Mouse (Mus musculus): Measurements from ENCODE around the gene Zfp654.

DNA sequence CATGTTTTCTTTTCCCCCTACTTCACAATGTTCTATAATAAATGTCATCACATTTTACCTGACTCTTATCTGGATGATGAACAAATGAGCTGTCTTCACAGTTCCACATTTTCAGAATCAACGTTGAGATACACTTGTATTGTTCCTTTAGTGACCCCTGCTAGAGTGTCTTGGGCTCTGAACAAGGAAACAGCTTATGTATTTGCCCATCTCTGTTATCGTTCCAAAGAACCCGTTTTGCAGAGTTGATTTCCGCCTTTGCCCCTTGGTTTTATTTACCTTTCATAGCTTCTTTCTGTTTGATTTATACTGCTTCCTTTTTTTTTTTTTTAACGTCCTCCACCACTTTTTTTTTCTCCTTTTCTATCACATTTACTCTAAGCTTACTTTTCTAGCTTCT is 28.3 kb upstream of the Zfp654 start:
- no peak for TF ChIP-seq JUND (conservative IDR thresholded peaks at IDR 0.05; ENCODE audit: low read depth, low read length)
- TF ChIP-seq HCFC1 (IDR thresholded peaks at IDR 0.05; ENCODE audit: low read depth, low read length) = no peak
- TF ChIP-seq EP300 (IDR thresholded peaks at IDR 0.05; ENCODE audit: low read length) = no peak
- no peak for TF ChIP-seq CTCF (conservative IDR thresholded peaks at IDR 0.05 in 1 of 2, IDR thresholded peaks at IDR 0.05 in 1 of 2; ENCODE audit: low read depth in 2 of 2, low read length in 2 of 2)
- TF ChIP-seq BHLHE40 (IDR thresholded peaks at IDR 0.05; ENCODE audit: low read depth, low read length) = no peak
- TF ChIP-seq ELF1 (IDR thresholded peaks at IDR 0.05; ENCODE audit: low read depth, low read length) = no peak
- no peak for TF ChIP-seq POLR2A (IDR thresholded peaks at IDR 0.05; ENCODE audit: low read depth, low read length)
- TF ChIP-seq CHD2 (IDR thresholded peaks at IDR 0.05; ENCODE audit: low read length) = no peak
- TF ChIP-seq SMC3 (IDR thresholded peaks at IDR 0.05; ENCODE audit: low read depth, low read length) = no peak
- TF ChIP-seq NRF1 (IDR thresholded peaks at IDR 0.05; ENCODE audit: low read depth, low read length) = no peak
- TF ChIP-seq JUN (IDR thresholded peaks at IDR 0.05; ENCODE audit: insufficient read depth, low read depth, low read length) = no peak
- TF ChIP-seq TCF12 (IDR thresholded peaks at IDR 0.05; ENCODE audit: low read depth, low read length) = no peak
- no peak for TF ChIP-seq TBP (conservative IDR thresholded peaks at IDR 0.05; ENCODE audit: low read depth, low read length)
- no peak for TF ChIP-seq MEF2A (IDR thresholded peaks at IDR 0.05; ENCODE audit: borderline replicate concordance, low read depth, low read length)
